In genomic region chr1:181896991-181897390, GRCm38 (mm10) we compare ENCODE assay signal across 26 mouse cellular contexts. TPM values are rescaled to one million over a fixed set of nuclear protein-coding genes. Genes with fewer than 3 reads are reported as not detected.
DNase-seq lines count a peak whose midpoint lies in the region; ATAC-seq and TF ChIP-seq lines count a peak whose summit lies in the region.
"Had no signal": no experiment of that assay in that cellular context is flagged by ENCODE, and none has a peak within 500 bp of the region (broad histone marks: within the 10 kb centered on the region; RNA-seq: fewer than 3 reads in every experiment).

No protein-coding gene starts in this region.

- H3K4me1 ChIP-seq in kidney, embryonic 14.5 days (ENCODE audit: control insufficient read depth, insufficient read depth, low read length): 0 out of 2 replicates have a peak, but pooled peaks cover 3% of the 10 kb centered on the region
- H3K4me1 ChIP-seq in kidney, adult 2 months (ENCODE audit: control insufficient read depth, insufficient read depth, low read length): peaks cover 3% of the 10 kb centered on the region; the same call in 1 of the 2 replicates
- H3K4me1 ChIP-seq in kidney, embryonic 16.5 days (ENCODE audit: insufficient read depth, low read length): no peaks in the 10 kb centered on the region
- H3K4me1 ChIP-seq: embryonic facial prominence, embryonic 10.5 days; forebrain, embryonic 12.5 days; hindbrain, embryonic 10.5 days had no signal

- TF ChIP-seq POLR2A in kidney, adult 2 months (IDR thresholded peaks at IDR 0.05; ENCODE audit: low read depth, low read length): no peak

- no peak overlapping the region for H3K27ac ChIP-seq in kidney, embryonic 14.5 days (ENCODE audit: low read depth, low read length)
- H3K27ac ChIP-seq in kidney, adult 2 months (ENCODE audit: insufficient read depth, low read depth, low read length): no peak overlapping the region
- no peak overlapping the region for H3K27ac ChIP-seq in kidney, embryonic 16.5 days (ENCODE audit: low read length)
- H3K27ac ChIP-seq: embryonic facial prominence, embryonic 10.5 days; embryonic facial prominence, embryonic 13.5 days; forebrain, embryonic 15.5 days; hindbrain, embryonic 10.5 days; hindbrain, embryonic 13.5 days had no signal

- H3K27me3 ChIP-seq in kidney, embryonic 14.5 days (ENCODE audit: control insufficient read depth, insufficient read depth, low read length): no peaks in the 10 kb centered on the region
- H3K27me3 ChIP-seq in kidney, adult 2 months (replicated peaks; ENCODE audit: control insufficient read depth, insufficient read depth, low read length): no peaks in the 10 kb centered on the region
- no peaks in the 10 kb centered on the region for H3K27me3 ChIP-seq in kidney, embryonic 16.5 days (ENCODE audit: insufficient read depth, low read length)
- H3K27me3 ChIP-seq: embryonic facial prominence, embryonic 13.5 days; forebrain, embryonic 12.5 days; forebrain, embryonic 15.5 days; hindbrain, embryonic 13.5 days had no signal

- no peaks in the 10 kb centered on the region for H3K9me3 ChIP-seq in kidney, embryonic 14.5 days (ENCODE audit: control insufficient read depth, low read length)
- H3K9me3 ChIP-seq in kidney, embryonic 16.5 days (ENCODE audit: low read length): no peaks in the 10 kb centered on the region
- H3K9me3 ChIP-seq: embryonic facial prominence, embryonic 10.5 days; embryonic facial prominence, embryonic 13.5 days; forebrain, embryonic 12.5 days; forebrain, embryonic 15.5 days; hindbrain, embryonic 10.5 days; hindbrain, embryonic 13.5 days had no signal

- no peaks in the 10 kb centered on the region for H3K36me3 ChIP-seq in kidney, embryonic 14.5 days (ENCODE audit: control insufficient read depth, insufficient read depth, low read length)
- no peaks in the 10 kb centered on the region for H3K36me3 ChIP-seq in kidney, adult 2 months (ENCODE audit: control insufficient read depth, insufficient read depth, low read length)
- no peaks in the 10 kb centered on the region for H3K36me3 ChIP-seq in kidney, embryonic 16.5 days (ENCODE audit: insufficient read depth, low read length)
- H3K36me3 ChIP-seq: embryonic facial prominence, embryonic 10.5 days; forebrain, embryonic 12.5 days; forebrain, embryonic 15.5 days; hindbrain, embryonic 13.5 days had no signal

- TF ChIP-seq CTCF in kidney, adult 2 months (conservative IDR thresholded peaks at IDR 0.05; ENCODE audit: insufficient read depth, insufficient read length, low read depth, low read length): no peak

- no peak overlapping the region for H3K4me2 ChIP-seq in kidney, embryonic 14.5 days (replicated peaks; ENCODE audit: low read depth, low read length)
- H3K4me2 ChIP-seq in kidney, embryonic 16.5 days (replicated peaks; ENCODE audit: low read depth, low read length): no peak overlapping the region
- H3K4me2 ChIP-seq: embryonic facial prominence, embryonic 13.5 days; forebrain, embryonic 12.5 days; forebrain, embryonic 15.5 days; heart, embryonic 11.5 days; hindbrain, embryonic 13.5 days had no signal

- H3K4me3 ChIP-seq in kidney, embryonic 14.5 days (ENCODE audit: low read length): no peak overlapping the region
- no peak overlapping the region for H3K4me3 ChIP-seq in kidney, adult 2 months (ENCODE audit: insufficient read depth, low read depth, low read length)
- no peak overlapping the region for H3K4me3 ChIP-seq in kidney, embryonic 16.5 days (ENCODE audit: low read length)
- H3K4me3 ChIP-seq: embryonic facial prominence, embryonic 10.5 days; embryonic facial prominence, embryonic 13.5 days; erythroblast, embryonic 14.5 days; forebrain, embryonic 12.5 days; forebrain, embryonic 15.5 days; hindbrain, embryonic 10.5 days; hindbrain, embryonic 13.5 days had no signal

- H3K9ac ChIP-seq in kidney, embryonic 14.5 days (ENCODE audit: low read depth, low read length): no peak overlapping the region
- H3K9ac ChIP-seq in kidney, embryonic 16.5 days (replicated peaks; ENCODE audit: low read length): no peak overlapping the region
- H3K9ac ChIP-seq: embryonic facial prominence, embryonic 13.5 days; forebrain, embryonic 12.5 days; forebrain, embryonic 15.5 days; hindbrain, embryonic 13.5 days had no signal

- 48% methylated on average over 10 of the region's 10 CpGs for WGBS in kidney, embryonic 14.5 days
- WGBS in kidney, adult 2 months: 38% methylated on average over 10 of the region's 10 CpGs
- WGBS in kidney, embryonic 16.5 days: 47% methylated on average over 10 of the region's 10 CpGs

- DNase-seq in kidney, adult 11 months: peak; percentile 34
- DNase-seq in kidney, adult 2 months: peak; percentile 22
- peak; percentile 11 to 50 for DNase-seq in kidney, postnatal 36 days
- no peak for DNase-seq in heart, adult 8-10 months (ENCODE audit: low spot score)
- DNase-seq in urinary bladder, postnatal 36 days (ENCODE audit: low spot score in 2 of 2): no peak
- DNase-seq: adrenal gland, adult 8-10 months; adrenal gland, postnatal 25 days; cerebellum, adult 11-12 months; cerebellum, adult 8-10 months; cerebellum, postnatal 10 days; cerebellum, postnatal 36 days; embryo, embryonic 11 days; gastrocnemius, postnatal 25 days; heart, adult 18-20 months; heart, postnatal 36 days had no signal

- no peak; the same call in 1 of the 2 replicates for ATAC-seq in kidney, embryonic 14.5 days (ENCODE audit: low FRiP score, low TSS enrichment)
- peak; percentile 31; the same call in 1 of the 2 replicates for ATAC-seq in kidney, embryonic 16.5 days (ENCODE audit: low FRiP score, low TSS enrichment)
- ATAC-seq: activated CD4-positive, CD25-positive, alpha-beta regulatory T cell, adult 4 months; forebrain, embryonic 15.5 days had no signal

RNA-seq across cellular contexts. Expression of gene Lbr, which starts 54.1 kb away (rescaled TPM):
- 92.2 and 129 TPM in 2 replicates for polyA plus RNA-seq in kidney, embryonic 14.5 days (2014; fragmentation: Nextera tagmentation; extraction: Ambion mirVana)
- polyA plus RNA-seq in kidney, adult 2 months (2012; rRNA removed): 11.5 and 14.5 TPM in 2 replicates
- 107 TPM in 2 replicates for polyA plus RNA-seq in kidney, embryonic 16.5 days (2015; fragmentation: Nextera tagmentation; extraction: Ambion mirVana)
- 10 to 100 TPM; 18.8 to 21.3 (median 20.1) TPM for total RNA-seq in heart, adult 8-10 months (2022)

Comparison
In these comparisons a context has a peak if more than half of its experiments do, and no peak if none do; other contexts are left out.
1. DNase-seq: peak in kidney, adult 11 months (single experiment), kidney, adult 2 months (single experiment) and kidney, postnatal 36 days (2 of 2); none in heart, adult 8-10 months (single experiment) and urinary bladder, postnatal 36 days (0 of 2).